Mouse (Mus musculus): ENCODE data around the gene Bzw2. TPM values are rescaled to one million over a fixed set of nuclear protein-coding genes. Genes with fewer than 3 reads are reported as not detected.

The Bzw2 gene
- polyA plus RNA-seq, 1 experiment from 2014 or later: 75.3 TPM

- ATAC-seq: no peak
- H3K4me2 ChIP-seq (replicated peaks; ENCODE audit: low read depth): no peak overlapping the region
These were observed 64.7 kb downstream of the Bzw2 start for GRCm38 (mm10) chr12:36093081-36093670.

GRCm38 (mm10) chr12:36091964-36092363 lies 65.9 kb downstream of the Bzw2 start:
- no peak for ATAC-seq
- H3K27ac ChIP-seq (ENCODE audit: low read depth, low read length): no peak overlapping the region
- WGBS: 92% methylated on average over 10 of the region's 10 CpGs
- TF ChIP-seq CTCF (IDR thresholded peaks at IDR 0.05; ENCODE audit: low read depth): no peak
- peaks cover 27% of the 10 kb centered on the region for H3K36me3 ChIP-seq (ENCODE audit: control insufficient read depth, insufficient read depth)
- no peak overlapping the region for H3K9ac ChIP-seq (ENCODE audit: low read depth, low read length)
- H3K27me3 ChIP-seq (replicated peaks; ENCODE audit: control insufficient read depth, insufficient read depth, low read length): no peaks in the 10 kb centered on the region
- H3K4me2 ChIP-seq (replicated peaks; ENCODE audit: low read depth): no peak overlapping the region
- no peaks in the 10 kb centered on the region for H3K9me3 ChIP-seq (ENCODE audit: control insufficient read depth)
- no peaks in the 10 kb centered on the region for H3K4me1 ChIP-seq (replicated peaks; ENCODE audit: control insufficient read depth, insufficient read depth, low read length)
- no peak overlapping the region for H3K4me3 ChIP-seq (ENCODE audit: low read depth, low read length)

More at GRCm38 (mm10) chr12:36093081-36093670, 64.7 kb downstream of the Bzw2 start:
- Histone ChIP-seq H3K4me1 (replicated peaks; ENCODE audit: control insufficient read depth, insufficient read depth, low read length) (no peaks in the 10 kb centered on the region), H3K9ac (ENCODE audit: low read depth, low read length) (no peak overlapping the region), H3K9me3 (ENCODE audit: control insufficient read depth) (no peaks in the 10 kb centered on the region), H3K27ac (ENCODE audit: low read depth, low read length) (no peak overlapping the region), H3K36me3 (ENCODE audit: control insufficient read depth, insufficient read depth) (peaks cover 29% of the 10 kb centered on the region), H3K4me3 (ENCODE audit: low read depth, low read length) (no peak overlapping the region), H3K27me3 (replicated peaks; ENCODE audit: control insufficient read depth, insufficient read depth, low read length) (no peaks in the 10 kb centered on the region)
- no peak for TF ChIP-seq CTCF (IDR thresholded peaks at IDR 0.05; ENCODE audit: low read depth)
- WGBS: 82% methylated on average over 8 of the region's 8 CpGs

- WGBS: 63% methylated on average over 6 of the region's 6 CpGs
- no peak overlapping the region for H3K4me2 ChIP-seq (replicated peaks; ENCODE audit: low read depth)
- ATAC-seq: no peak
- H3K9ac ChIP-seq (ENCODE audit: low read depth, low read length): no peak overlapping the region
- H3K9me3 ChIP-seq (ENCODE audit: control insufficient read depth): no peaks in the 10 kb centered on the region
- TF ChIP-seq CTCF (IDR thresholded peaks at IDR 0.05; ENCODE audit: low read depth): no peak
- H3K4me1 ChIP-seq (replicated peaks; ENCODE audit: control insufficient read depth, insufficient read depth, low read length): no peaks in the 10 kb centered on the region
- peaks cover 22% of the 10 kb centered on the region for H3K36me3 ChIP-seq (ENCODE audit: control insufficient read depth, insufficient read depth)
- H3K4me3 ChIP-seq (ENCODE audit: low read depth, low read length): no peak overlapping the region
- no peaks in the 10 kb centered on the region for H3K27me3 ChIP-seq (replicated peaks; ENCODE audit: control insufficient read depth, insufficient read depth, low read length)
- no peak overlapping the region for H3K27ac ChIP-seq (ENCODE audit: low read depth, low read length)
These were observed 68.7 kb downstream of the Bzw2 start for GRCm38 (mm10) chr12:36089221-36089620.

GRCm38 (mm10) chr12:36088804-36089203 lies 69.1 kb downstream of the Bzw2 start:
- Histone ChIP-seq H3K9me3 (ENCODE audit: control insufficient read depth) (no peaks in the 10 kb centered on the region), H3K4me1 (replicated peaks; ENCODE audit: control insufficient read depth, insufficient read depth, low read length) (no peaks in the 10 kb centered on the region), H3K36me3 (ENCODE audit: control insufficient read depth, insufficient read depth) (peaks cover 22% of the 10 kb centered on the region), H3K27me3 (replicated peaks; ENCODE audit: control insufficient read depth, insufficient read depth, low read length) (no peaks in the 10 kb centered on the region), H3K9ac (ENCODE audit: low read depth, low read length) (no peak overlapping the region), H3K27ac (ENCODE audit: low read depth, low read length) (no peak overlapping the region), H3K4me3 (ENCODE audit: low read depth, low read length) (no peak overlapping the region), H3K4me2 (replicated peaks; ENCODE audit: low read depth) (no peak overlapping the region)
- whole genome bisulfite sequencing: 90% methylated on average over 1 of the region's 1 CpGs
- ATAC-seq: no peak
- TF ChIP-seq CTCF (IDR thresholded peaks at IDR 0.05; ENCODE audit: low read depth): no peak

GRCm38 (mm10) chr12:36085380-36085779 lies 72.5 kb downstream of the Bzw2 start:
- no peak for TF ChIP-seq CTCF (IDR thresholded peaks at IDR 0.05; ENCODE audit: low read depth)
- Histone ChIP-seq H3K4me3 (ENCODE audit: low read depth, low read length) (no peak overlapping the region), H3K27ac (ENCODE audit: low read depth, low read length) (no peak overlapping the region), H3K27me3 (replicated peaks; ENCODE audit: control insufficient read depth, insufficient read depth, low read length) (no peaks in the 10 kb centered on the region), H3K36me3 (ENCODE audit: control insufficient read depth, insufficient read depth) (no peaks in the 10 kb centered on the region), H3K4me1 (replicated peaks; ENCODE audit: control insufficient read depth, insufficient read depth, low read length) (no peaks in the 10 kb centered on the region), H3K9ac (ENCODE audit: low read depth, low read length) (no peak overlapping the region), H3K9me3 (ENCODE audit: control insufficient read depth) (no peaks in the 10 kb centered on the region), H3K4me2 (replicated peaks; ENCODE audit: low read depth) (no peak overlapping the region)
- ATAC-seq: no peak
- 94% methylated on average over 2 of the region's 2 CpGs for WGBS

GRCm38 (mm10) chr12:36078101-36078899 lies 79.6 kb downstream of the Bzw2 start:
- no peaks in the 10 kb centered on the region for H3K27me3 ChIP-seq (replicated peaks; ENCODE audit: control insufficient read depth, insufficient read depth, low read length)
- no peak for ATAC-seq
- H3K4me3 ChIP-seq (ENCODE audit: low read depth, low read length): no peak overlapping the region
- H3K9ac ChIP-seq (ENCODE audit: low read depth, low read length): no peak overlapping the region
- TF ChIP-seq CTCF (IDR thresholded peaks at IDR 0.05; ENCODE audit: low read depth): no peak
- WGBS: 73% methylated on average over 4 of the region's 4 CpGs
- H3K36me3 ChIP-seq (ENCODE audit: control insufficient read depth, insufficient read depth): no peaks in the 10 kb centered on the region
- H3K27ac ChIP-seq (ENCODE audit: low read depth, low read length): no peak overlapping the region
- no peaks in the 10 kb centered on the region for H3K9me3 ChIP-seq (ENCODE audit: control insufficient read depth)
- no peak overlapping the region for H3K4me2 ChIP-seq (replicated peaks; ENCODE audit: low read depth)
- no peaks in the 10 kb centered on the region for H3K4me1 ChIP-seq (replicated peaks; ENCODE audit: control insufficient read depth, insufficient read depth, low read length)
